Mouse (Mus musculus) testis, adult 2 months (tissue): Measurements from ENCODE around the gene Sh3bp4. TPM values are rescaled to one million over a fixed set of nuclear protein-coding genes. Genes with fewer than 3 reads are reported as not detected.

Experiments
- H3K27ac ChIP-seq: fragments of 200-500 bp; 2 replicates; pipeline ENCODE4 v1.5.1; 2012; ENCODE audit warnings: low read depth, low read length; ENCODE audit not compliant: control insufficient read depth, insufficient read depth
- H3K27me3 ChIP-seq: fragments of 200-500 bp; 2 replicates; pipeline ENCODE4 v1.6.1; 2012; ENCODE audit warnings: mild to moderate bottlenecking, low read length, moderate library complexity; ENCODE audit not compliant: control insufficient read depth, insufficient read depth
- H3K36me3 ChIP-seq: fragments of 200-500 bp; 2 replicates; pipeline ENCODE4 v1.6.1; 2012; ENCODE audit warnings: mild to moderate bottlenecking, low read length; ENCODE audit not compliant: control insufficient read depth, insufficient read depth
- H3K4me1 ChIP-seq: fragments of 200-500 bp; 2 replicates; pipeline ENCODE4 v1.6.1; 2012; ENCODE audit warnings: low read length; ENCODE audit not compliant: control insufficient read depth, insufficient read depth
- H3K4me3 ChIP-seq: fragments of 200-500 bp; 2 replicates; pipeline ENCODE4 v1.5.1; 2012; ENCODE audit warnings: low read depth, mild to moderate bottlenecking, low read length, moderate library complexity, mixed read lengths; ENCODE audit not compliant: control insufficient read depth
- CTCF ChIP-seq: fragments of 200-500 bp; IDR thresholded peaks from 2 replicates; pipeline ENCODE4 v1.5.1; 2012; ENCODE audit warnings: low read depth, mild to moderate bottlenecking, inconsistent platforms, low read length, moderate library complexity; ENCODE audit not compliant: control insufficient read depth, insufficient read depth, insufficient replicate concordance
- POLR2A ChIP-seq: fragments of 200-500 bp; IDR thresholded peaks from 2 replicates; pipeline ENCODE4 v1.6.1; 2012; ENCODE audit warnings: low read depth, mild to moderate bottlenecking, inconsistent platforms, low read length, moderate library complexity; ENCODE audit not compliant: control insufficient read depth
- polyA plus RNA-seq: library from polyadenylated mRNA; depleted of rRNA; stranded (reverse); fragments of >200 nt; gene quantifications from 2 replicates; pipeline ENCODE4 v1.2.3, GENCODE M21; 2012

The Sh3bp4 gene
- polyA plus RNA-seq, 1 experiment: 2.6 TPM

GRCm38 (mm10) chr1:89190621-89191020 lies 120.4 kb downstream of the Sh3bp4 start:
- Histone ChIP-seq H3K27me3 (no peaks in the 10 kb centered on the region), H3K27ac (peak overlapping the region; percentile 50; the same call in 1 of the 2 replicates), H3K4me3 (no peak overlapping the region), H3K36me3 (no peaks in the 10 kb centered on the region), H3K4me1 (peaks cover 7% of the 10 kb centered on the region)
- TF ChIP-seq POLR2A (no peak), CTCF (no peak)

DNA sequence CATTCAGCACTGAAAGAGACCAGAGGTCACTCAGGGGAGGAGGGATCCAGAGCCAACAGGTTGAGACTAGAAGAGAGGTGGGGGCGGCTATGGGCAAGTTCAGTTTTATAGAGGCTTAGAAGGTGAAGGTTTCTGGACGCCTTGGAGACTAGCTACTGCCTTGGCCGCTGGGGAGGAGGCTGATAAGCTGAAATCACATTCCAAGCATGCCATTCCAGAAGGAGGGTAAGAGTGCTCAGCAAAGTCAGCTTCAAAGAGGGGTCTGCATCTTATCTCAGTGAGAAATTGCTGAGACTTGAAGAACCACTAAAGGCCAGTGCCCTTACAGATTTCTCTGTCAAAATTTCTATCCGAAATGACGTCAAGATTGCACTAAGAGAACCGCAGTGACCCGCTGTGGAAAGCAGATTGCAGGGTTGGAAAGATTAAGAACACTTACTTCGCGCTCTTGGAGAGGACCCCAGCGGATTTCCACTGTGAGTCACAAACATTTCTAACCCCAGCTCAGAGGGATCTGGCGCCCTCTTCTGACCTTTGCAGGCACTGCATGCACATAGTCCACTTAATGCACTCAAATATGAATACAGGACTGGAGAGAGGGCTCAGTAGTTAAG lies 121.0 kb downstream of the Sh3bp4 start:
- H3K4me3 ChIP-seq: no peak overlapping the region
- H3K27ac ChIP-seq: peak overlapping the region; percentile 77
- H3K4me1 ChIP-seq: peaks cover 8% of the 10 kb centered on the region
- no peak for TF ChIP-seq POLR2A
- TF ChIP-seq CTCF: peak; percentile 68; the same call in 1 of the 2 replicates
- H3K27me3 ChIP-seq: no peaks in the 10 kb centered on the region
- no peaks in the 10 kb centered on the region for H3K36me3 ChIP-seq

DNA sequence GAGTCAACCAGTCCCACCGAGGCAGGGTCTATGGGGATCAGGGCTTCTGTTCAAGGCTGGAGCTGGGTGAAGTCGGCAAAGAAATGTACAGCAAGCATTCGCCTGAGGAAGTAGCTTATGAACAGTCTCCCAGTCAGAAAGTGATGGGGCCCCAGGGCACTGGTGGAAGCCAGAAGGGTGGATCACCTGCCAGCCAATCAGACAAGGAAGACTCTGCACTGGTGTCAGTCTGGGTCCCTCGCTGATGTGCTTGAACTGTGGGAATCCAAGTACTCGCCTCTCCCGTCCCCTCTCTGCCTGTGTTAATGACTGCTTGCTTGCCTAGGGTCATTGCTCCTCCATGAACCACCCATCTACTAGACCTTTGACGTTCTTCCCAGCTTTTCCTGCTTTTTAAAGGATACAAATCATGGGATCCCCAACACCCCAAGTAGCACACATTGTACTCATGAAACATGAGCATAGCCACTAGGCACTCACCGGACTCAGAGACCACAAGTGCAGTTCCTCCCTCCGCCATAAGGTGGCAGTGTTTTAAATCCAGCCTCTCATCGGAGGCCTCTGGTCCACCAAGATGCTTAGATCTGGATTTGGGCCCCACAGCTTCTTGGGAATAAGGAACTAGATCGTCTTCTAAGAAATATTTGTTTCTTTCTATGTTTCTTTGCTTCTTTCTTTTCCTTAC lies 122.5 kb downstream of the Sh3bp4 start:
- no peaks in the 10 kb centered on the region for H3K27me3 ChIP-seq
- H3K4me1 ChIP-seq: peaks cover 9% of the 10 kb centered on the region
- H3K36me3 ChIP-seq: no peaks in the 10 kb centered on the region
- peak; percentile 94 for TF ChIP-seq CTCF
- TF ChIP-seq POLR2A: no peak
- no peak overlapping the region for H3K27ac ChIP-seq
- H3K4me3 ChIP-seq: 0 out of 2 replicates have a peak overlapping the region, but pooled peaks have one; percentile 1

GRCm38 (mm10) chr1:89193576-89193975 lies 123.4 kb downstream of the Sh3bp4 start:
- no peak for TF ChIP-seq CTCF
- TF ChIP-seq POLR2A: no peak
- H3K27me3 ChIP-seq: no peaks in the 10 kb centered on the region
- H3K36me3 ChIP-seq: no peaks in the 10 kb centered on the region
- H3K4me1 ChIP-seq: peaks cover 9% of the 10 kb centered on the region
- peak overlapping the region; percentile 34 for H3K4me3 ChIP-seq
- H3K27ac ChIP-seq: no peak overlapping the region

- TF ChIP-seq CTCF (peak; percentile 69; the same call in 1 of the 2 replicates), POLR2A (0 out of 2 replicates have a peak, but pooled peaks have one; percentile 23)
- H3K4me1 ChIP-seq: peaks cover 9% of the 10 kb centered on the region
- H3K27ac ChIP-seq: no peak overlapping the region; the same call in 1 of the 2 replicates
- H3K27me3 ChIP-seq: no peaks in the 10 kb centered on the region
- H3K4me3 ChIP-seq: peak overlapping the region; percentile 68
- no peaks in the 10 kb centered on the region for H3K36me3 ChIP-seq
Observed at GRCm38 (mm10) chr1:89195827-89196712, 125.9 kb downstream of the Sh3bp4 start.
